Mouse (Mus musculus): Measurements from ENCODE around the gene Tnc. TPM values are rescaled to one million over a fixed set of nuclear protein-coding genes. Genes with fewer than 3 reads are reported as not detected.

Tnc gene
- 0.41 TPM for polyA plus RNA-seq (2015; fragmentation: Illumina TruSeq; extraction: RNeasy Lipid Tissue Mini Kit (QIAGEN cat#74804); ENCODE audit: insufficient read depth, low read depth, low replicate concordance)

DNA sequence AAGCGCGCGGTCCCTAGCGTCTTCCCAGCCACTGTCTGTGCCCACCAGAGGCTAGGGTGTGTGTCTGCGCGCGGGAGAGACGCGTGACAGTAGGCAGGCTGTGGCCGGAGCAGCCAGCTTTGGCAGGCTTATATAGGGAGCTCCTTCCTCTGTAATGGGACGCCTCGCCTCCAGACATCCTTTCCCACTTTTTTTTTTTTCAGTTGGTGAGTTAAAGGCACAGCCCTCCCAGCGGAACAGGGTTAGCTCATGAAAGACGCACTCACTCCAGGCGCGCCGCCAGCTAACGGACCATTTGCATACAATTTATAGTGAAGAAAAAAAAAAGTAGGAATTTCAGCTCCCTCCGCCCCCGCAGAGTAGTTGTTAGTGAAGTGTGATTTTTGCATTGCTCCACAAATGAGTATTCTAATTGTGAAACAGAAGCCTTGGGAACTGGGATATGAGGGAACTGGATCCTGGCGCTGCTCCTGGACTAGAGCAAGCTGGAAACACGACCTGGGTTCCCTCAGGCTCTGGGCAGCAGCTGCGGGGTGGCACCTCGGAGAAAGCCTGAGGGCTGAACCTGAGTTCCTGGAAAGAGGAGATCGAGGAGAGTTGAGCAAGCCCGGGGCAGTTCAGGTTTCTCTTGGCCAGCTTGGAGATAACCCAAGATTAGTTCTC is at the start of gene Tnc:
Tnc (minus strand) TSS at position 185 of the 663 bp plus-strand sequence.

Other genes starting within 250 kb of the Tnc start
- not detected for gene Tnfsf8, start 185.7 kb downstream of the Tnc start, polyA plus RNA-seq (2015; fragmentation: Illumina TruSeq; extraction: RNeasy Lipid Tissue Mini Kit (QIAGEN cat#74804); ENCODE audit: insufficient read depth, low read depth, low replicate concordance)

Measured in pancreas, adult 10 weeks (tissue).